Mouse (Mus musculus) kidney, adult 2 months (tissue): Measurements from ENCODE around the gene Psg16. TPM values are rescaled to one million over a fixed set of nuclear protein-coding genes. Genes with fewer than 3 reads are reported as not detected.
"Not testable (repeated sequence)": the region's sequence is repeated elsewhere in the genome, so short reads cannot be mapped to it uniquely, and the experiment has no call there.

ENCODE experiments used
- DNase-seq: peaks from one replicate; pipeline ENCODE4 v3.0.0; 2021
- H3K27ac ChIP-seq: fragments of 200-500 bp; 2 replicates; pipeline ENCODE4 v1.5.1; 2012; ENCODE audit warnings: low read depth, low read length, control low read depth, inconsistent platforms; ENCODE audit not compliant: insufficient read depth
- H3K27me3 ChIP-seq: fragments of 200-500 bp; replicated peaks from 2 replicates; pipeline ENCODE4 v1.6.1; 2012; ENCODE audit warnings: mild to moderate bottlenecking, moderate library complexity, low read length, inconsistent platforms; ENCODE audit not compliant: control insufficient read depth, insufficient read depth
- H3K36me3 ChIP-seq: fragments of 200-500 bp; 2 replicates; pipeline ENCODE4 v1.6.1; 2012; ENCODE audit warnings: mild to moderate bottlenecking, moderate library complexity, low read length, inconsistent platforms; ENCODE audit not compliant: control insufficient read depth, insufficient read depth
- H3K4me1 ChIP-seq: fragments of 200-500 bp; 2 replicates; pipeline ENCODE4 v1.6.1; 2011; ENCODE audit warnings: low read length; ENCODE audit not compliant: control insufficient read depth, insufficient read depth
- H3K4me3 ChIP-seq: fragments of 200-500 bp; 2 replicates; pipeline ENCODE4 v1.5.1; 2011; ENCODE audit warnings: mild to moderate bottlenecking, low read depth, low read length, control low read depth; ENCODE audit not compliant: insufficient read depth
- CTCF ChIP-seq: fragments of 200-500 bp; conservative IDR thresholded peaks from 2 replicates; pipeline ENCODE4 v1.5.1; 2011; ENCODE audit warnings: low read depth, mild to moderate bottlenecking, control low read depth, low read length, moderate library complexity, mixed read lengths; ENCODE audit not compliant: insufficient read depth, insufficient read length
- POLR2A ChIP-seq: fragments of 200-500 bp; IDR thresholded peaks from one replicate; pipeline ENCODE4 v1.6.1; 2011; ENCODE audit warnings: low read depth, low read length, control low read depth
- WGBS: fragments of 180-500 bp; shearing (Covaris S2); methylation state at CpG from one replicate; pipeline ENCODE4 v1.1.7; 2018; 5-methylcytosine and 5-hydroxymethylcytosine counted together
- polyA plus RNA-seq: library from polyadenylated mRNA; depleted of rRNA; stranded (reverse); fragments of >200 nt; gene quantifications from 2 replicates; pipeline ENCODE4 v1.2.3, GENCODE M21; 2012

Psg16 gene
- polyA plus RNA-seq, 1 experiment: 0.05 TPM

DNA sequence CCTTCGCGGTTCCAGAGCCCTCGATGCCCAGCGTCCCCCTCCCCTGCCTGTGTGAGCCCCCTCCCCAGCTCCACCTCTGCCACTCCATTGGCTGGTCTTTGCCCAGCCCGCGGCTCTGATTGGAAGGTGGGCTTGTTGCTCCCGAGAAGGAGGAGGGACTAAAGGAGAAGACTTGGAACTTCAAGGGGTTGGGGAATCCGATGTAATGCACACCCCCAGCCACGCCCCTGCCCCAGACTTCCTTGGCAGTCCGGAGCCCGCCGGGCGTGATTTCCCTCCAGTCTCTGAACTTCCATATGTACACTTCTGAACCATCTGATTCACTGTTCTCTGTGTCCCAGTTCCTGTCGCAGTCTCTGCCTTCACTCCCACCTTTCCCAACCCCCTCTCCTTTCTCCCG, 11.5 kb upstream of the Psg16 start, which contains the start of gene Hif3a:
Gene Hif3a (minus strand): TSS at position 39 of the 400 bp plus-strand sequence.
- 2% methylated on average over 15 of the region's 15 CpGs for WGBS
- H3K27me3 ChIP-seq: no peaks in the 10 kb centered on the region
- H3K4me3 ChIP-seq: peak within 1 kb of the TSS; percentile 26; the same call in 1 of the 2 replicates
- no peak within 1 kb of the TSS for H3K27ac ChIP-seq
- DNase-seq: peak; percentile 62
- H3K4me1 ChIP-seq: peaks cover 39% of the 10 kb centered on the region
- TF ChIP-seq CTCF (no peak), POLR2A (no peak)
- no peaks in the 10 kb centered on the region for H3K36me3 ChIP-seq

DNA sequence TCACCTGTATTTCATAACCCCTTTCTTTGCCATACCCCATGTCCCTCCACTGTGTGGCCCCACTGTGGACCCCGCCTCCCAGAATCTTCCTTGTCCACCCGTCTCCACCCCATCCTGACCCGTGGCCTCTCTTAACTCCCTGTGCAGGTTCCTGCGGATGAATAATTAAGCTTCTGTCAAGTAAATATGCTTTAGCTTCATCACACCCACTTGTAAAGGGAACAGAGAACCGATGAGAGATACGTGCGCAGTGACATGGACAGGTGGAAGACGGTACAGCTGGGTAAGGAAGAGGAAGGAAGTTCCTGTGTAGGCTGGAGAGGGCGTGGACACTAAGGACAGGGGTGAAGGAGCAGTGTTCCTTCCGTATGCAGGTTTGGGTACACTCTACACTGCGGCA, 11.0 kb upstream of the Psg16 start:
- Histone ChIP-seq H3K27ac (no peak overlapping the region), H3K4me1 (peaks cover 36% of the 10 kb centered on the region), H3K27me3 (no peaks in the 10 kb centered on the region), H3K4me3 (peak overlapping the region; percentile 11; the same call in 1 of the 2 replicates), H3K36me3 (no peaks in the 10 kb centered on the region)
- no peak for TF ChIP-seq CTCF
- no peak for TF ChIP-seq POLR2A
- peak; percentile 52 for DNase-seq
- WGBS: 10% methylated on average over 11 of the region's 11 CpGs

DNA sequence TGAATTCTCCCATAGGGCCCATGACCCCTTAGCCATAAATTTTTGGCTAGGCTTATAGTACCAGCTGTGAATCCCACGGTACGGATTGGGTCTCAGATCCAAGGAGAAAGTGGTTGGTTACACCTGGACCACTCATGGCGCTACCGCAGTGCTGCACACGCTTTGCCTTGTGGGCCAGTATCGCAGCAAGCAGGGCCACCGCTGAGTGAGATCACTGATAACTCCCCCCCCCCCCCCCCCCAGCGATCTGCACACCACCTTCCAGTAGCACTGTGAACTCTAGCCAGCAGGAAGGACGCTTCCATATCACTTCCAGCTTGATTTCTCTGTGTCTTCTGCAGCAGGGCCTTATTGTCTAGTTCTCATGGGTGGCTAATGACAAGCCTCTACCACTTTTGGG, 8.2 kb upstream of the Psg16 start:
- WGBS: 84% methylated on average over 9 of the region's 9 CpGs
- no peak for DNase-seq
- Histone ChIP-seq H3K27me3 (no peaks in the 10 kb centered on the region), H3K27ac (no peak overlapping the region), H3K4me1 (peaks cover 13% of the 10 kb centered on the region), H3K4me3 (no peak overlapping the region), H3K36me3 (no peaks in the 10 kb centered on the region)
- TF ChIP-seq CTCF: no peak
- TF ChIP-seq POLR2A: no peak

DNA sequence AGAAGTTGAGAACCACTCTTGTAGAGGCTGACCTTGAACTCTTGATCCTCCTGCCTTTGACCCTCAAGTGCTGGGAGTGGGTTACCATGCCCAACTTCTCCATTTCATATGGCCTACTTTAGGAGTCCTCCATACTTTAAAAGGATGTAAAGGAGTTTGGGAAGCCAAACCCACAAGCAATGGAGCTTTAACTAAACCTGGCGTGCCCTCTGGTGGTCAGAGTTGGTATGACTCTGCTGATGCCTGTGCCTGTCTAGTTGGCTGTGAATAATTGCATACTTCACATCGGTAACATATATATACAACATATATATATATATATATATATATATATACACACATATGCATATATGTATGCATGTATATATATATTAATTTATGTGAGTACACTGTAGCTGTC, 7.4 kb upstream of the Psg16 start:
- WGBS: 3% methylated on average over 2 of the region's 2 CpGs
- Histone ChIP-seq H3K36me3 (no peaks in the 10 kb centered on the region), H3K27me3 (no peaks in the 10 kb centered on the region), H3K27ac (no peak overlapping the region), H3K4me1 (peaks cover 13% of the 10 kb centered on the region), H3K4me3 (no peak overlapping the region)
- TF ChIP-seq POLR2A (no peak), CTCF (peak; percentile 88)
- DNase-seq: peak; percentile 83

DNA sequence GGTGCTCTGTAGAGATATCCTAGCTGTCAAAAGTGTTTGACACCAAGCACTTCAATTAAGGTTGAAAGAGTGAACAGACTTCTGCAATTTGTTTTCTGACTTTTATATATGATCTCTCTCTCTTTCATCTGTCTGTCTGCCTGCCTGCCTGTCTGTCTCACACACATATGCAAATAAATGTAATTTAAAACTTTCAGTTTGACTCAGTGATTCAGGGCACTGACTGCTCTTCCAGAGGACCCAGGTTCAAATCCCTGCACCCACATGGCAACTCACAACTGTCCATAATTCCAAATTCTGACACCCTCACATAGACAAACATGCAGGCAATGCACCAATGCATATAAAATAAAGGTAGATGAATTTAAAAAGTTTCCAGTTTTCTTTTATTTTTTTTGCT, 6.8 kb upstream of the Psg16 start:
- Histone ChIP-seq H3K4me1 (peaks cover 13% of the 10 kb centered on the region), H3K27me3 (no peaks in the 10 kb centered on the region), H3K27ac (no peak overlapping the region), H3K4me3 (no peak overlapping the region), H3K36me3 (no peaks in the 10 kb centered on the region)
- TF ChIP-seq POLR2A: no peak
- TF ChIP-seq CTCF: no peak
- DNase-seq: no peak

DNA sequence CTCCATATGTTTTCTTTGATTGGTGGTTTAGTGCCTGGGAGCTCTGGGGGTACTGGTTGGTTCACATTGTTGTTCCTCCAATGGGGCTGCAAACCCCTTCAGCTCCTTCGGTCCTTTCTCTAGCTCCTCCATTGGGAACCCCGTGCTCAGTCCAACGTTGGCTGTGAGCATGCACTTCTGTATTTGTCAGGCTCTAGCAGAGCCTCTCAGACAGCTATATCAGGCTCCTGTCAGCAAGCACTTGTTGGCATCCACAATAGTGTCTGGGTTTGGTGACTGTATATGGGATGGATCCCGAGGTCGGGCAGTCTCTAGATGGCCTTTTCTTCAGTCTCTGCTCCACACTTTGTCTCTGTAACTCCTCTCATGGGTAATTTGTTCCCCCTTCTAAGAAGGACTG, 6.2 kb upstream of the Psg16 start:
- not testable (repeated sequence) for DNase-seq, H3K27ac ChIP-seq, H3K4me3 ChIP-seq, H3K4me1 ChIP-seq, H3K27me3 ChIP-seq, H3K36me3 ChIP-seq
- WGBS: 59% methylated on average over 5 of the region's 5 CpGs

DNA sequence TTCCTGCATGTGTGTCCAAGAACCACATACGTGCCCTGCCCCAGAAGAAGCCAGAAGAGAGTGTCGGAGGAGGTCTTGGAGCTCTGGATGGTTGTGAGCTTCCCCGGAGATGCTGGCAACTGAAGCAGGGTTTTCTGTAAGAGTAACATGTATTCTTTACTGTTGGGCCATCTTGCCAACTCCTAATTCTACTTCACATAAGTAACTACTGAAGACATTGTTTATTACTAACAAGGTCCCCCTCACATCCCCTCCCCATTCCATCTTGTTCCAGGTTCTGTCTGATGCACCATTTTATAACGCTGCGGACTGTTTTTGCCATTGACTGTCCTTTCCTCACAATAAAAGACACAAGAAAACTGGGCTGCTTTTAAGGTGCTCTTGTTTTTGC, 332 bp upstream of the Psg16 start:
- WGBS: 57% methylated on average over 5 of the region's 5 CpGs
- TF ChIP-seq CTCF (no peak), POLR2A (no peak)
- no peaks in the 10 kb centered on the region for H3K4me1 ChIP-seq
- no peak for DNase-seq
- H3K36me3 ChIP-seq: no peaks in the 10 kb centered on the region
- H3K4me3 ChIP-seq: no peak overlapping the region
- H3K27ac ChIP-seq: no peak overlapping the region
- no peaks in the 10 kb centered on the region for H3K27me3 ChIP-seq

DNA sequence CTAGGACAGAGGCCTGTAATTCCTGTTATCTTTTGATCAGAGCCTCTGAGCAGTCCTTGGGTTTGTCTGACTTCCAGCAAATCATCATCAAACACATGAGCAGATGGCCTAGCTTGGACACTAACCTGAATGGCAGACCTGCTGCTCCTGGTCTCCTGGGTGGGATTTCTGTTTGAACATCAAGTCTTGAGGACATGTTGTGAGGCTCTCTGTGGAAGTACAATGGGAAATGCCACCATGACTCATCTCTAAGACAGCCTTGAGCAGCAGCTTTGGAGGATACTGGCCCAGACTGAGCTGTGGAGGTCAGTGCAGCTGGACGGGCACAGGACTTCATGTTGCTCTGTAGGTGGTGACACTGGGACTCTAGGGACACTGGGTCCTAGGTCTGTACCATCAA, 2.7 kb downstream of the Psg16 start:
- H3K27me3 ChIP-seq: no peaks in the 10 kb centered on the region
- no peaks in the 10 kb centered on the region for H3K36me3 ChIP-seq
- H3K4me3 ChIP-seq: no peak overlapping the region
- TF ChIP-seq POLR2A: no peak
- no peak for TF ChIP-seq CTCF
- DNase-seq: no peak
- no peaks in the 10 kb centered on the region for H3K4me1 ChIP-seq
- 83% methylated on average over 1 of the region's 1 CpGs for WGBS
- H3K27ac ChIP-seq: no peak overlapping the region
